Mouse (Mus musculus): ENCODE results near the gene Apoa2. TPM values are rescaled to one million over a fixed set of nuclear protein-coding genes. Genes with fewer than 3 reads are reported as not detected.

Apoa2 gene
- polyA plus RNA-seq, 1 experiment from 2014 or later: 11.1 TPM

- 57% methylated on average over 6 of the region's 6 CpGs for WGBS
- no peak overlapping the region for H3K4me3 ChIP-seq (replicated peaks)
- no peak overlapping the region for H3K9ac ChIP-seq (replicated peaks)
- no peak overlapping the region for H3K27ac ChIP-seq (replicated peaks)
- peaks cover 13% of the 10 kb centered on the region for H3K36me3 ChIP-seq
- no peak overlapping the region for H3K4me2 ChIP-seq
- H3K4me1 ChIP-seq: no peaks in the 10 kb centered on the region
- ATAC-seq (ENCODE audit: low FRiP score): no peak
- H3K9me3 ChIP-seq (replicated peaks): no peaks in the 10 kb centered on the region
- H3K27me3 ChIP-seq (replicated peaks): no peaks in the 10 kb centered on the region
These were observed 4.9 kb downstream of the Apoa2 start for GRCm38 (mm10) chr1:171229750-171230149.

- no peaks in the 10 kb centered on the region for H3K27me3 ChIP-seq (replicated peaks)
- peaks cover 18% of the 10 kb centered on the region for H3K36me3 ChIP-seq
- ATAC-seq (ENCODE audit: low FRiP score): no peak
- no peak overlapping the region for H3K9ac ChIP-seq (replicated peaks)
- no peaks in the 10 kb centered on the region for H3K9me3 ChIP-seq (replicated peaks)
- whole genome bisulfite sequencing: 73% methylated on average over 3 of the region's 3 CpGs
- H3K4me1 ChIP-seq: no peaks in the 10 kb centered on the region
- H3K4me3 ChIP-seq (replicated peaks): no peak overlapping the region
- no peak overlapping the region for H3K4me2 ChIP-seq
- H3K27ac ChIP-seq (replicated peaks): no peak overlapping the region
These were observed 5.4 kb downstream of the Apoa2 start for GRCm38 (mm10) chr1:171230215-171230614.

- ATAC-seq (ENCODE audit: low FRiP score): no peak
- Histone ChIP-seq H3K4me1 (no peaks in the 10 kb centered on the region), H3K36me3 (peaks cover 32% of the 10 kb centered on the region), H3K4me2 (no peak overlapping the region), H3K9ac (replicated peaks) (no peak overlapping the region), H3K27me3 (replicated peaks) (no peaks in the 10 kb centered on the region), H3K9me3 (replicated peaks) (no peaks in the 10 kb centered on the region), H3K27ac (replicated peaks) (no peak overlapping the region), H3K4me3 (replicated peaks) (no peak overlapping the region)
- 83% methylated on average over 4 of the region's 4 CpGs for WGBS
These were observed 7.0 kb downstream of the Apoa2 start for GRCm38 (mm10) chr1:171231844-171232243.

- Histone ChIP-seq H3K27me3 (replicated peaks) (no peaks in the 10 kb centered on the region), H3K4me1 (no peaks in the 10 kb centered on the region), H3K36me3 (peaks cover 37% of the 10 kb centered on the region), H3K9me3 (replicated peaks) (no peaks in the 10 kb centered on the region), H3K4me3 (replicated peaks) (no peak overlapping the region), H3K9ac (replicated peaks) (no peak overlapping the region), H3K27ac (replicated peaks) (no peak overlapping the region), H3K4me2 (no peak overlapping the region)
- 87% methylated on average over 5 of the region's 5 CpGs for WGBS
- no peak for ATAC-seq (ENCODE audit: low FRiP score)
These were observed 7.5 kb downstream of the Apoa2 start for GRCm38 (mm10) chr1:171232348-171232747.

- Histone ChIP-seq H3K4me3 (replicated peaks) (no peak overlapping the region), H3K27ac (replicated peaks) (no peak overlapping the region), H3K9ac (replicated peaks) (no peak overlapping the region), H3K4me2 (no peak overlapping the region), H3K4me1 (no peaks in the 10 kb centered on the region), H3K27me3 (replicated peaks) (no peaks in the 10 kb centered on the region), H3K36me3 (peaks cover 44% of the 10 kb centered on the region), H3K9me3 (replicated peaks) (no peaks in the 10 kb centered on the region)
- WGBS: 87% methylated on average over 12 of the region's 12 CpGs
- ATAC-seq (ENCODE audit: low FRiP score): no peak
These were observed 8.2 kb downstream of the Apoa2 start for GRCm38 (mm10) chr1:171232800-171233730.

GRCm38 (mm10) chr1:171234126-171234525 is 9.3 kb downstream of the Apoa2 start, which contains the start of gene Fcer1g:
Fcer1g (minus strand) TSS chr1:171234365.
- H3K36me3 ChIP-seq: peaks cover 53% of the 10 kb centered on the region
- H3K9ac ChIP-seq (replicated peaks): no peak within 1 kb of the TSS
- H3K27ac ChIP-seq (replicated peaks): no peak within 1 kb of the TSS
- H3K4me1 ChIP-seq: no peaks in the 10 kb centered on the region
- no peak for ATAC-seq (ENCODE audit: low FRiP score)
- no peaks in the 10 kb centered on the region for H3K9me3 ChIP-seq (replicated peaks)
- no peak within 1 kb of the TSS for H3K4me3 ChIP-seq (replicated peaks)
- H3K4me2 ChIP-seq: no peak within 1 kb of the TSS
- WGBS: 89% methylated on average over 14 of the region's 14 CpGs
- no peaks in the 10 kb centered on the region for H3K27me3 ChIP-seq (replicated peaks)

GRCm38 (mm10) chr1:171234538-171234937 is 9.7 kb downstream of the Apoa2 start:
- WGBS: 81% methylated on average over 4 of the region's 4 CpGs

GRCm38 (mm10) chr1:171235791-171236190 is 10.9 kb downstream of the Apoa2 start:
- Histone ChIP-seq H3K27me3 (replicated peaks) (no peaks in the 10 kb centered on the region), H3K9me3 (replicated peaks) (no peaks in the 10 kb centered on the region), H3K36me3 (peaks cover 67% of the 10 kb centered on the region), H3K4me2 (no peak overlapping the region), H3K9ac (replicated peaks) (no peak overlapping the region), H3K4me1 (peaks cover 2% of the 10 kb centered on the region; the same call in 1 of the 2 replicates), H3K27ac (replicated peaks) (no peak overlapping the region), H3K4me3 (replicated peaks) (no peak overlapping the region)
- no peak for ATAC-seq (ENCODE audit: low FRiP score)
- 94% methylated on average over 4 of the region's 4 CpGs for WGBS

More at GRCm38 (mm10) chr1:171234538-171234937, 9.7 kb downstream of the Apoa2 start:
- Histone ChIP-seq H3K4me3 (replicated peaks) (no peak overlapping the region), H3K4me1 (no peaks in the 10 kb centered on the region), H3K4me2 (no peak overlapping the region), H3K27me3 (replicated peaks) (no peaks in the 10 kb centered on the region), H3K9me3 (replicated peaks) (no peaks in the 10 kb centered on the region), H3K27ac (replicated peaks) (no peak overlapping the region), H3K9ac (replicated peaks) (no peak overlapping the region), H3K36me3 (peaks cover 56% of the 10 kb centered on the region)
- no peak for ATAC-seq (ENCODE audit: low FRiP score)

GRCm38 (mm10) chr1:171237438-171237837 is 12.6 kb downstream of the Apoa2 start:
- H3K9ac ChIP-seq (replicated peaks): no peak overlapping the region
- peaks cover 83% of the 10 kb centered on the region for H3K36me3 ChIP-seq
- H3K4me2 ChIP-seq: no peak overlapping the region
- 93% methylated on average over 6 of the region's 6 CpGs for WGBS
- H3K4me1 ChIP-seq: peaks cover 2% of the 10 kb centered on the region; the same call in 1 of the 2 replicates
- no peak overlapping the region for H3K4me3 ChIP-seq (replicated peaks)
- no peak overlapping the region for H3K27ac ChIP-seq (replicated peaks)
- H3K27me3 ChIP-seq (replicated peaks): no peaks in the 10 kb centered on the region
- no peak for ATAC-seq (ENCODE audit: low FRiP score)
- no peaks in the 10 kb centered on the region for H3K9me3 ChIP-seq (replicated peaks)

GRCm38 (mm10) chr1:171238463-171238862 is 13.6 kb downstream of the Apoa2 start:
- Histone ChIP-seq H3K27ac (replicated peaks) (no peak overlapping the region), H3K9ac (replicated peaks) (no peak overlapping the region), H3K4me2 (no peak overlapping the region), H3K36me3 (peaks cover 92% of the 10 kb centered on the region), H3K27me3 (replicated peaks) (no peaks in the 10 kb centered on the region), H3K4me3 (replicated peaks) (no peak overlapping the region), H3K9me3 (replicated peaks) (no peaks in the 10 kb centered on the region), H3K4me1 (peaks cover 2% of the 10 kb centered on the region; the same call in 1 of the 2 replicates)
- 76% methylated on average over 14 of the region's 14 CpGs for WGBS
- no peak for ATAC-seq (ENCODE audit: low FRiP score)

GRCm38 (mm10) chr1:171239992-171240744 is 15.3 kb downstream of the Apoa2 start:
- no peak overlapping the region for H3K27ac ChIP-seq (replicated peaks)
- WGBS: 86% methylated on average over 15 of the region's 15 CpGs
- H3K27me3 ChIP-seq (replicated peaks): no peaks in the 10 kb centered on the region
- no peak overlapping the region for H3K4me3 ChIP-seq (replicated peaks)
- H3K4me2 ChIP-seq: no peak overlapping the region
- H3K9me3 ChIP-seq (replicated peaks): no peaks in the 10 kb centered on the region
- no peak overlapping the region for H3K9ac ChIP-seq (replicated peaks)
- H3K36me3 ChIP-seq: peaks cover 82% of the 10 kb centered on the region
- no peak for ATAC-seq (ENCODE audit: low FRiP score)
- peaks cover 8% of the 10 kb centered on the region; the same call in 1 of the 2 replicates for H3K4me1 ChIP-seq

Measured in neural tube, embryonic 15.5 days (tissue).